Mouse (Mus musculus) MEL (cell line): ENCODE measurements around the gene C77080. TPM values are rescaled to one million over a fixed set of nuclear protein-coding genes. Genes with fewer than 3 reads are reported as not detected.

Source experiments
- DNase-seq: peaks from one replicate; pipeline ENCODE4 v3.0.0; 2011; ENCODE audit warnings: low read depth, low spot score
- H3K27ac ChIP-seq: 2 replicates; pipeline ENCODE4 v1.5.1; 2012; ENCODE audit warnings: low read depth, mild to moderate bottlenecking, control low read depth, low read length, moderate library complexity; ENCODE audit not compliant: control insufficient read depth
- H3K27me3 ChIP-seq, 2 experiments: fragments of 150-350 bp in 1 of 2; sonication (generic) in 1 of 2; 2 replicates each; pipeline ENCODE4 v1.6.1; 2012; ENCODE audit warnings: low read length in 2 of 2, mild to moderate bottlenecking in 2 of 2, improper control_type of control experiment in 1 of 2, moderate library complexity in 1 of 2; ENCODE audit not compliant: insufficient read depth in 2 of 2, control insufficient read depth in 1 of 2
- H3K36me3 ChIP-seq, 2 experiments: 2 replicates each; pipeline ENCODE4 v1.6.1; 2012 to 2014; ENCODE audit warnings: low read length in 2 of 2, improper control_type of control experiment in 1 of 2, inconsistent platforms in 1 of 2, mild to moderate bottlenecking in 1 of 2; ENCODE audit not compliant: insufficient read depth in 2 of 2, control insufficient read depth in 1 of 2
- H3K4me1 ChIP-seq, 2 experiments: fragments of 150-350 bp in 1 of 2; sonication (generic) in 1 of 2; 2 replicates each; pipeline ENCODE4 v1.6.1; 2012; ENCODE audit warnings: low read length in 2 of 2, improper control_type of control experiment in 1 of 2, mild to moderate bottlenecking in 1 of 2; ENCODE audit not compliant: insufficient read depth in 2 of 2, control insufficient read depth in 1 of 2
- H3K4me3 ChIP-seq, 2 experiments: fragments of 150-350 bp in 1 of 2; sonication (generic) in 1 of 2; 2 replicates each; pipeline ENCODE4 v1.5.1; 2012; ENCODE audit warnings: low read depth in 2 of 2, low read length in 2 of 2, mild to moderate bottlenecking in 2 of 2, moderate library complexity in 2 of 2, control low read depth in 1 of 2, improper control_type of control experiment in 1 of 2; ENCODE audit not compliant: control insufficient read depth in 1 of 2, insufficient read depth in 1 of 2
- H3K79me2 ChIP-seq: 2 replicates; pipeline ENCODE4 v1.6.1; 2012; ENCODE audit warnings: mild to moderate bottlenecking, low read length, moderate library complexity; ENCODE audit not compliant: control insufficient read depth, poor library complexity, insufficient read depth
- H3K9ac ChIP-seq: 2 replicates; pipeline ENCODE4 v1.6.1; 2012; ENCODE audit warnings: low read depth, mild to moderate bottlenecking, control low read depth, low read length, moderate library complexity; ENCODE audit not compliant: control insufficient read depth, poor library complexity, severe bottlenecking
- H3K9me3 ChIP-seq: fragments of 150-350 bp; sonication (generic); replicated peaks from 2 replicates; pipeline ENCODE4 v1.6.1; 2012; ENCODE audit warnings: mild to moderate bottlenecking, low read length, improper control_type of control experiment, moderate library complexity; ENCODE audit not compliant: insufficient read depth
- BHLHE40 ChIP-seq: IDR thresholded peaks from 2 replicates; pipeline ENCODE4 v1.6.1; 2012; ENCODE audit warnings: low read depth, mild to moderate bottlenecking, inconsistent platforms, low read length, improper control_type of control experiment, borderline replicate concordance
- JUND ChIP-seq: IDR thresholded peaks from 2 replicates; pipeline ENCODE4 v1.6.1; 2011; ENCODE audit warnings: low read depth, mild to moderate bottlenecking, improper control_type of control experiment, low read length
- MYB ChIP-seq: IDR thresholded peaks from 2 replicates; pipeline ENCODE4 v1.6.1; 2011; ENCODE audit warnings: mild to moderate bottlenecking, low read depth, low read length, improper control_type of control experiment
- NELFE ChIP-seq: IDR thresholded peaks from 2 replicates; pipeline ENCODE4 v1.6.1; 2011; ENCODE audit warnings: low read depth, low read length, improper control_type of control experiment
- NRF1 ChIP-seq: IDR thresholded peaks from 2 replicates; pipeline ENCODE4 v1.6.1; 2014; ENCODE audit warnings: low read depth, mild to moderate bottlenecking, inconsistent platforms, low read length, improper control_type of control experiment, moderate library complexity; ENCODE audit not compliant: poor library complexity, insufficient read depth, severe bottlenecking
- POLR2A ChIP-seq, 2 experiments: IDR thresholded peaks; 2 replicates each; pipeline ENCODE4 v1.6.1; 2011 to 2012; ENCODE audit warnings: low read length in 2 of 2, mild to moderate bottlenecking in 2 of 2, control low read depth in 1 of 2, improper control_type of control experiment in 1 of 2, low read depth in 1 of 2, moderate library complexity in 1 of 2; ENCODE audit not compliant: control insufficient read depth in 1 of 2, insufficient read depth in 1 of 2, poor library complexity in 1 of 2
- RAD21 ChIP-seq: IDR thresholded peaks from 2 replicates; pipeline ENCODE4 v1.6.1; 2011; ENCODE audit warnings: mild to moderate bottlenecking, low read depth, low read length, improper control_type of control experiment
- SIN3A ChIP-seq: IDR thresholded peaks from 2 replicates; pipeline ENCODE4 v1.6.1; 2012; ENCODE audit warnings: low read length, improper control_type of control experiment, inconsistent platforms
- TBP ChIP-seq: IDR thresholded peaks from 2 replicates; pipeline ENCODE4 v1.8.0; 2011; ENCODE audit warnings: low read depth, low read length, improper control_type of control experiment
- USF2 ChIP-seq, 2 experiments: IDR thresholded peaks; 2 replicates each; pipeline ENCODE4 v1.6.1; 2011 to 2012; ENCODE audit warnings: improper control_type of control experiment in 2 of 2, low read length in 2 of 2, borderline replicate concordance in 1 of 2, inconsistent platforms in 1 of 2, low read depth in 1 of 2, mild to moderate bottlenecking in 1 of 2; ENCODE audit not compliant: insufficient read depth in 1 of 2
- ZKSCAN1 ChIP-seq: IDR thresholded peaks from 2 replicates; pipeline ENCODE4 v1.6.1; 2012; ENCODE audit warnings: low read depth, mild to moderate bottlenecking, inconsistent platforms, low read length, improper control_type of control experiment, moderate library complexity
- polyA plus RNA-seq, 2 experiments: library from polyadenylated mRNA; stranded (reverse) in 1 of 2; unstranded in 1 of 2; fragments of >175 nt in 1 of 2; fragments of >200 nt in 1 of 2; gene quantifications; 2 replicates each; pipeline versions ENCODE4 v1.2.1 to v1.2.4; 2012; ENCODE audit warnings: low replicate concordance in 2 of 2, low read depth in 1 of 2; ENCODE audit not compliant: insufficient read length in 2 of 2, insufficient read depth in 1 of 2, missing spikeins in 1 of 2
- total RNA-seq: library from RNA; depleted of rRNA; stranded (reverse); fragments of 300-350 nt; gene quantifications from 2 replicates; pipeline ENCODE4 v1.2.3, GENCODE M21; 2012

The C77080 gene
- total and polyA plus RNA-seq, 3 experiments: 0.92 to 6.9 TPM; not detected in 1

DNA sequence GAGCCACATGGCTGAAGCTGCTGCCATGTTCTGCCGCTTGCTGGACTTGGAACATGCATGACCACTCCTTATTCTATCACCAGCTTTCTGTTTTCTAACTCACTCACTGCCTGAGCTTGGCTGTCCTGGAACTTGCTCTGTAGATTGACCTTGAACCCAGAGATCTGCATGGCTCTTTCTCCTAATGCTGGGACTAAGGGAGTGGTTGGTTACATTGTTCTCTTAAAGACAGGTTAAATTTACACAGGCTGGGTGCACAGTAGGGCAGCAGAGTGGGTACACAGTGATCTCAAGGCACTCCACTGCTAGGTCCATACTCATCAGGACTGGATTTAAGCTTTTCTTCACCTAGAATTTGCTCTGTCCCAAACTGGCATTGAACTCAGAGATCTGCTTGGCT is 66.9 kb downstream of the C77080 start:
- Histone ChIP-seq H3K79me2 (peaks cover 49% of the 10 kb centered on the region), H3K27me3 (no peaks in the 10 kb centered on the region), H3K4me1 (peaks cover 6 to 9% of the 10 kb centered on the region in 2 experiments), H3K4me3 (no peak overlapping the region), H3K27ac (no peak overlapping the region), H3K36me3 (peaks cover 18 to 39% of the 10 kb centered on the region in 2 experiments), H3K9ac (no peak overlapping the region), H3K9me3 (no peaks in the 10 kb centered on the region)
- DNase-seq: no peak
- no peak for TF ChIP-seq NRF1
- peak; percentile 52; the same call in 1 of the 2 replicates for TF ChIP-seq ZKSCAN1

DNA sequence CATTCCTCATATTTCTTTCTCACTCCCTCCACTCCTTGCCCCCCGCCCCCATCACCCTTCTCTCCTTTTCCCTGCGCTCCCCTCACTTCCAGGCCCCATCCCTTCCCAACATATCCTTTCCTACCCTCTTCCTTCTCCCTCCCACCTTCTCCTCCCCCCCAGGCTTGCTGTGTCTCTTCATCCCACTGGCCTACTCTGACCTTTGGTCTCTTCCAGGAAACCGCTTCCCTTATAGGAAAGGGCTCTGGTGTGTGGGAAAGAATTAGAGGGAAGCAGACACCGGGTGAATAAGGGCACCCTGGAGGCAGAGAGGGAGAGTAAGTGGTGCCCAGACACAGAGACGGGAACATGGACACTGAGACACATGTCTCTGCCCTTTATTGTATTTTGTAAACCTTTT is 69.5 kb downstream of the C77080 start:
- Histone ChIP-seq H3K27me3 (no peaks in the 10 kb centered on the region), H3K4me3 (no peak overlapping the region), H3K36me3 (peaks cover 26 to 28% of the 10 kb centered on the region in 2 experiments), H3K79me2 (peaks cover 58% of the 10 kb centered on the region), H3K4me1 (peaks cover 6 to 16% of the 10 kb centered on the region in 2 experiments), H3K27ac (no peak overlapping the region), H3K9me3 (no peaks in the 10 kb centered on the region), H3K9ac (no peak overlapping the region; the same call in 1 of the 2 replicates)
- TF ChIP-seq USF2 (IDR thresholded peaks at IDR 0.05; ENCODE audit: borderline replicate concordance in 1 of 2, insufficient read depth in 1 of 2, low read depth in 1 of 2, low read length in 2 of 2): no peak
- no peak for DNase-seq

DNA sequence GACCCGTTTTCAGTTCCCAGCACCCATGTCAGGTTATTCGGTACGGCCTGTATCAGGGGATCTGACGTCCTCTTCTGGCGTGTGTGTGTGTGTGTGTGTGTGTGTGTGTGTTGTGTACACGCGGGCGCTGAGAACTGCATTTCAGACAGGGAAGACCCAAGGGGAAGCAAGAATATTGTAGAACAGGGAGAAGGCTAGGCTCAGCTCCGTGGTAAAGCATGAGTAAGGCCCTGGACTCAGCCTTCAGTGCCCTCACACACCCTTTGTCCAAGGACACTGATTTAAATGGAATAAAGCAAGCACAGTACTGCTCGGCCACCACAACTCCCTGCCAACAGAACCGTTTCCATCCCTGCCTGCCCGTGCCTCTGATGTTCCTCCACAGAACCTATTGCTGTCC is 70.7 kb downstream of the C77080 start:
- H3K4me3 ChIP-seq: peak overlapping the region; percentile 62 to 88
- H3K4me1 ChIP-seq: peaks cover 6 to 16% of the 10 kb centered on the region in 2 experiments
- H3K9me3 ChIP-seq: no peaks in the 10 kb centered on the region
- peak; percentile 67 for DNase-seq
- TF ChIP-seq TBP: no peak
- TF ChIP-seq RAD21: no peak
- TF ChIP-seq SIN3A: no peak; the same call in 1 of the 2 replicates
- no peak for TF ChIP-seq NRF1
- no peak for TF ChIP-seq MYB
- TF ChIP-seq NELFE: no peak
- TF ChIP-seq BHLHE40: no peak
- TF ChIP-seq POLR2A (IDR thresholded peaks at IDR 0.05; ENCODE audit: control insufficient read depth in 1 of 2, insufficient read depth in 1 of 2, low read depth in 1 of 2, low read length in 2 of 2, poor library complexity in 1 of 2): 0 out of 4 replicates have a peak, but pooled peaks of 1 of the 2 experiments have one; percentile 38
- TF ChIP-seq JUND: no peak
- TF ChIP-seq, all 39 proteins: peak for 1
- Histone ChIP-seq H3K9ac (peak overlapping the region; percentile 94), H3K36me3 (peaks cover 23 to 26% of the 10 kb centered on the region in 2 experiments), H3K79me2 (peaks cover 56% of the 10 kb centered on the region), H3K27me3 (no peaks in the 10 kb centered on the region), H3K27ac (peak overlapping the region; percentile 89)
